Mouse (Mus musculus): Measurements from ENCODE around the gene Ctsq. TPM values are rescaled to one million over a fixed set of nuclear protein-coding genes. Genes with fewer than 3 reads are reported as not detected.
"Not testable (repeated sequence)": the region's sequence is repeated elsewhere in the genome, so short reads cannot be mapped to it uniquely, and the experiment has no call there.

The Ctsq gene
- total RNA-seq (2021): not detected
- long read RNA-seq, experiment 1: 0 reads
- long read RNA-seq, experiment 2: 0 reads

DNA sequence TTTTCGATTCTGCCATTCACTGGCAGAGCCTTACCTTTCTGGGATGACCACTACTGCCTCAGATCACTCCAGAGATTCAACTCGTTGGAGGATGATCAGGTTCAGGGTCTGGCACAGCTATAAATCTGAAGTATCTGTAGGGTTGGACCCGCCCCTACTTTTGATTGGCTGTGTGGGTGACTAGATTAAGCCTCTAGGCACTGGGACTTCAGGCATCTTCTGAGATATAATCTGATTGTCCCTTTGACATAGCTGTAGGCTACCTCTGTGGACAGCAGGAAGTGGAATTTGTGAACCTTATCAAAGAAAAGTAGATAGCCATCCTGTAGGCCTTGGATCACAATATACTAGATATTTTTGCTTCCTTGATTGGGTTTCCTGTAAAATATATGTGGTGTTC is at the start of gene Ctsq:
Gene Ctsq, minus strand, starts transcription at position 101 of the 400 bp plus-strand sequence.
- no peak for DNase-seq (ENCODE audit: low spot score)

DNA sequence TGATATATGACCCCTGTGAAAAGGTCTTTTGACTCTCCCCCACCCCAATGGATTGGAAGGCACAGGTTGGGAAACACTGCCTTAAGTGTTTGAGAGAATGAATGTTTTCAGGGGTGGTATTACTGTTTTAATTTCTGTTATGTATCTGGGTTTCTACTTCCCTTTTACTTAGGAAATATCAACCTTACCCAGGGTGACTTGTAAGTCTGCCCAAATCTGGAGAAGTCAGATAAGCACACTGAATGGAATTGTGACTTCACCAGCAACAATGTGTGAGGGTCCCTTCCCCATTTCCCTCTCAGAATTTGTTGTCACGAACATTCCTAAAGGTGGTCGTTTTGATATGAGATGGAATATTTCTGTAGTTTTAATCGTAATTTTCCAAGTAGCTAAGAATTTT is 17.6 kb downstream of the Ctsq start:
- DNase-seq (ENCODE audit: low spot score): no peak

DNA sequence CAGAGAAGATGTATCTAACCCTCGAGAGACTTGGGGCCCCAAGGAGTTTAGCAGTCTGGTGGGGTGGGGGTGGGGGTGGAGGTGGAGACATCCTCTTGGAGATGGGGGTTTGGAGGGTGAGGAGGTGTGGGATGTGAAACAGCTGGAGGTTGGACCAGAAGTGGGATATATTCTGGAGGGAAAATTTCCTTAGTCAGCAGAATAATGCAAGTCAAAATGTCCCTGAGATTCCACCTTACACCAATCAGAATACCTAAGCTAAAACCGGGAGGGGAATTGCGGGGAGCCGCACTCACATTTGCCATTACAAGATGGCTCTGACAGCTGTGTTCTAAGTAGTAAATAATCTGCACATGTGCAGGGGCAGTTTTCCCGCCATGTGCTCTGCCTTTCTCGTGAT is 18.6 kb downstream of the Ctsq start:
- DNase-seq (ENCODE audit: low spot score): no peak

DNA sequence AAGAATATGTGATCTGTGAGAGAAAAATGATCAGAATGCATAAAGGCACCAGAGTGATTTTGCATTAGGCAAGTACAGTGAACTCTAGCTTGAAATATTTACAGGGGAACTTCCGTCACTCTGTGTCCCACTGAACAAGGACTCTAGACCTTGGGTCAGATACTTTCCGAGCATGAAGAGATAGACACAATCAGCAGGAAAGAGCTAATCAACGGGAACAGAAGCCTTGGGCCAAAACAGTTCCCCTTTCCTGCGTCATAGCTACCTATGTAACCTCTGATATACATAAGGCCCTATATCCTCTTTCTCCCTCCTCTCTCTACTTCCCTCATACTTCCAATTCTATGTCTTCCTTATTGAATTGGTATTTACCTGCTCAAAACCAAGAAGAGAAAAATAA is 30.3 kb downstream of the Ctsq start:
- DNase-seq (ENCODE audit: low spot score): no peak

DNA sequence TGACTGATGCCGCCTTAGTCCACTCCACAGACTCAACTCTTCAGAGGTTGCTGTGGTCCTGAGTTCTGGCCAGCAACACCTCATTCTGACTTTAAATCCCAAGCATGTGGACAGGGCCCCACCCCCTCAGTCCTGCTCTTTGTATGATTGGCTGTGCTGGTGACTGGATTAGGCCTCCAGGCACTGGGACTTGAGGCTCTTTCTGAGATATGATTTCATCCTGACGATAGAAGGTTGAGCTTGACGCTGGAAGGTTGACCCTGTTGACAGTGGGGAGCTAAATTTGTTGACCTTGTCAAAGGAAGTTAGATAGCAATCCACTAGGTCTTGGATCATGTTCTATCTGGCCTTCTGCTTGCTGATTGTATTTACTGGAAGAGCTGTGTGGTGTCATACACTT is 34.6 kb downstream of the Ctsq start, which contains the start of gene Ctsj:
Gene Ctsj, minus strand, starts transcription at position 101 of the 400 bp plus-strand sequence.
- DNase-seq (ENCODE audit: low spot score): no peak

DNA sequence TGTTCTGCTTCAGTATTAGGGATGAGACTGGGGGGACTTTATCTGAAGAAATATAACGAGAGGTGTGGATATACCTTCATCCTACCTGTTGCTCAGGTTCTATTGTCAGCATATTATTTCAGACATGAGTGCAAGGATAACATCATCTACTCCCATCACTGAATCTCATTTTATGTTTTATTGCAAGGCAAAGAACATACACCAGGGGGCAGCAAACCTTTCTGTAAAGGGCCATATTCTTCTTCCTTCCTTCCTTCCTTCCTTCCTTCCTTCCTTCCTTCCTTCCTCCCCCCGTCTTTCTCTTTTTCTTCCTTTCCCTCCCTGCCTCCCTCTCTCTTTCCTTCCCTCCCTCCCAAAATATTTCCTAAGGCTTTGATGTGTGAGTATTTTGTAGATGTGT is 42.8 kb downstream of the Ctsq start:
- no peak for DNase-seq (ENCODE audit: low spot score)

DNA sequence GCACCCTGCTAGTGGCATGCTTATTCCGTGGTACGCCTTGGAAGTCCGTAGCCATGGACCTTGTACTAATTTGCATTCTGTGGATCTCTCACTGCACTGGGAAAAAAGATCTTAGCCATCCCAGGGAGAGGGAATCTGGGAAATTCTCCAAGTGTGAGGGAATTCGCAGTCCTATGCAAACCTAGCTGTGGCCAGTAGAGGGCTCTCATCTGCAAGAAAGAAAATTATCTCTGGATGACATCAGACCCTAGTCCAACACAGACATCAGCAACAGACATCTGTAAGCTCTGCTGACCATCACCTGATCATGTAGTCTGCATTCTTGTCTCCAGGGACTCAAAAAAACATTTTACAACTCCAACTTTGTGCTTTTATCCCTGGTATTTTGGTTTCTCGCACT is 53.5 kb downstream of the Ctsq start:
- not testable (repeated sequence) for DNase-seq (ENCODE audit: low spot score)

Other genes starting within 250 kb of the Ctsq start
- gene Ctsll3, start 237.8 kb downstream of the Ctsq start, total RNA-seq (2021): not detected
- not detected for gene 4930486L24Rik, start 176.2 kb downstream of the Ctsq start, total RNA-seq (2021)
- 1 to 10 TPM in 1 of 2 experiments, under 1 TPM in 1; 0.48 to 1.0 TPM for gene Gm49392, start 143.7 kb downstream of the Ctsq start, total RNA-seq (2021)
- gene Ctla2b, start 143.2 kb downstream of the Ctsq start, total RNA-seq (2021): 1 to 10 TPM; 2.7 to 3.1 TPM
- gene Tpbpb, start 135.8 kb downstream of the Ctsq start, total RNA-seq (2021): not detected
- gene Gm49393, start 105.0 kb downstream of the Ctsq start, total RNA-seq (2021): not detected
- gene Gm49391, start 104.1 kb downstream of the Ctsq start, total RNA-seq (2021): 1 to 10 TPM in 1 of 2 experiments, not detected in 1; 1.0 TPM
- gene Ctla2a, start 104.0 kb downstream of the Ctsq start, total RNA-seq (2021): 10 to 100 TPM; 18.2 to 24.3 TPM
- gene Tpbpa, start 98.6 kb downstream of the Ctsq start, total RNA-seq (2021): not detected
- not detected for gene Ctsj, start 34.7 kb downstream of the Ctsq start, total RNA-seq (2021)
- not detected for gene Ctsr, start 123.6 kb upstream of the Ctsq start, total RNA-seq (2021)
- not detected for gene Cts6, start 162.8 kb upstream of the Ctsq start, total RNA-seq (2021)
- gene Cts8, start 214.7 kb upstream of the Ctsq start, total RNA-seq (2021): not detected
- gene Gm49398, start 248.2 kb upstream of the Ctsq start, total RNA-seq (2021): not detected

Measured in gastrocnemius, adult 18-20 months (tissue).